Mouse (Mus musculus) MEL (cell line): ENCODE data around the gene Dbn1. TPM values are rescaled to one million over a fixed set of nuclear protein-coding genes. Genes with fewer than 3 reads are reported as not detected.
A peak's percentile ranks its signal among the peaks of the same experiment; 100 is the strongest.

Experiments used
- DNase-seq: peaks from one replicate; pipeline ENCODE4 v3.0.0; 2011; ENCODE audit warnings: low read depth, low spot score
- H3K27ac ChIP-seq: 2 replicates; pipeline ENCODE4 v1.5.1; 2012; ENCODE audit warnings: low read depth, mild to moderate bottlenecking, control low read depth, low read length, moderate library complexity; ENCODE audit not compliant: control insufficient read depth
- H3K27me3 ChIP-seq, 2 experiments: fragments of 150-350 bp in 1 of 2; sonication (generic) in 1 of 2; 2 replicates each; pipeline ENCODE4 v1.6.1; 2012; ENCODE audit warnings: low read length in 2 of 2, mild to moderate bottlenecking in 2 of 2, improper control_type of control experiment in 1 of 2, moderate library complexity in 1 of 2; ENCODE audit not compliant: insufficient read depth in 2 of 2, control insufficient read depth in 1 of 2
- H3K36me3 ChIP-seq, 2 experiments: 2 replicates each; pipeline ENCODE4 v1.6.1; 2012 to 2014; ENCODE audit warnings: low read length in 2 of 2, improper control_type of control experiment in 1 of 2, inconsistent platforms in 1 of 2, mild to moderate bottlenecking in 1 of 2; ENCODE audit not compliant: insufficient read depth in 2 of 2, control insufficient read depth in 1 of 2
- H3K4me1 ChIP-seq, 2 experiments: fragments of 150-350 bp in 1 of 2; sonication (generic) in 1 of 2; 2 replicates each; pipeline ENCODE4 v1.6.1; 2012; ENCODE audit warnings: low read length in 2 of 2, improper control_type of control experiment in 1 of 2, mild to moderate bottlenecking in 1 of 2; ENCODE audit not compliant: insufficient read depth in 2 of 2, control insufficient read depth in 1 of 2
- H3K4me3 ChIP-seq, 2 experiments: fragments of 150-350 bp in 1 of 2; sonication (generic) in 1 of 2; 2 replicates each; pipeline ENCODE4 v1.5.1; 2012; ENCODE audit warnings: low read depth in 2 of 2, low read length in 2 of 2, mild to moderate bottlenecking in 2 of 2, moderate library complexity in 2 of 2, control low read depth in 1 of 2, improper control_type of control experiment in 1 of 2; ENCODE audit not compliant: control insufficient read depth in 1 of 2, insufficient read depth in 1 of 2
- H3K79me2 ChIP-seq: 2 replicates; pipeline ENCODE4 v1.6.1; 2012; ENCODE audit warnings: mild to moderate bottlenecking, low read length, moderate library complexity; ENCODE audit not compliant: control insufficient read depth, poor library complexity, insufficient read depth
- H3K9ac ChIP-seq: 2 replicates; pipeline ENCODE4 v1.6.1; 2012; ENCODE audit warnings: low read depth, mild to moderate bottlenecking, control low read depth, low read length, moderate library complexity; ENCODE audit not compliant: control insufficient read depth, poor library complexity, severe bottlenecking
- H3K9me3 ChIP-seq: fragments of 150-350 bp; sonication (generic); replicated peaks from 2 replicates; pipeline ENCODE4 v1.6.1; 2012; ENCODE audit warnings: mild to moderate bottlenecking, low read length, improper control_type of control experiment, moderate library complexity; ENCODE audit not compliant: insufficient read depth
- BHLHE40 ChIP-seq: IDR thresholded peaks from 2 replicates; pipeline ENCODE4 v1.6.1; 2012; ENCODE audit warnings: low read depth, mild to moderate bottlenecking, inconsistent platforms, low read length, improper control_type of control experiment, borderline replicate concordance
- CTCF ChIP-seq, 3 experiments: IDR thresholded peaks in 2 of 3; conservative IDR thresholded peaks in 1 of 3; 2 replicates each; pipeline ENCODE4 v1.5.1; 2011 to 2012; ENCODE audit warnings: low read length in 3 of 3, low read depth in 2 of 3, mild to moderate bottlenecking in 2 of 3, improper control_type of control experiment in 1 of 3, inconsistent platforms in 1 of 3, mixed read lengths in 1 of 3, moderate library complexity in 1 of 3; ENCODE audit not compliant: control insufficient read depth in 1 of 3, insufficient read depth in 1 of 3, poor library complexity in 1 of 3, severe bottlenecking in 1 of 3
- ELF1 ChIP-seq: IDR thresholded peaks from 2 replicates; pipeline ENCODE4 v1.6.1; 2014; ENCODE audit warnings: low read depth, mild to moderate bottlenecking, inconsistent platforms, low read length, improper control_type of control experiment, moderate library complexity
- EP300 ChIP-seq, 2 experiments: IDR thresholded peaks; 2 replicates each; pipeline ENCODE4 v1.6.1; 2011; ENCODE audit warnings: improper control_type of control experiment in 2 of 2, low read length in 2 of 2, low read depth in 1 of 2, mild to moderate bottlenecking in 1 of 2
- JUND ChIP-seq: IDR thresholded peaks from 2 replicates; pipeline ENCODE4 v1.6.1; 2011; ENCODE audit warnings: low read depth, mild to moderate bottlenecking, improper control_type of control experiment, low read length
- MAFK ChIP-seq: IDR thresholded peaks from 2 replicates; pipeline ENCODE4 v1.6.1; 2011; ENCODE audit warnings: low read depth, mild to moderate bottlenecking, low read length, improper control_type of control experiment, borderline replicate concordance
- MAZ ChIP-seq: IDR thresholded peaks from 2 replicates; pipeline ENCODE4 v1.6.1; 2012; ENCODE audit warnings: low read depth, mild to moderate bottlenecking, inconsistent platforms, low read length, improper control_type of control experiment
- MEF2A ChIP-seq: IDR thresholded peaks from 2 replicates; pipeline ENCODE4 v1.6.1; 2014; ENCODE audit warnings: low read depth, mild to moderate bottlenecking, inconsistent platforms, low read length, improper control_type of control experiment; ENCODE audit not compliant: poor library complexity, insufficient replicate concordance, severe bottlenecking; ENCODE audit errors: extremely low read depth
- NELFE ChIP-seq: IDR thresholded peaks from 2 replicates; pipeline ENCODE4 v1.6.1; 2011; ENCODE audit warnings: low read depth, low read length, improper control_type of control experiment
- POLR2A ChIP-seq, 2 experiments: IDR thresholded peaks; 2 replicates each; pipeline ENCODE4 v1.6.1; 2011 to 2012; ENCODE audit warnings: low read length in 2 of 2, mild to moderate bottlenecking in 2 of 2, control low read depth in 1 of 2, improper control_type of control experiment in 1 of 2, low read depth in 1 of 2, moderate library complexity in 1 of 2; ENCODE audit not compliant: control insufficient read depth in 1 of 2, insufficient read depth in 1 of 2, poor library complexity in 1 of 2
- POLR2AphosphoS5 ChIP-seq: IDR thresholded peaks from 2 replicates; pipeline ENCODE4 v1.6.1; 2012; ENCODE audit warnings: low read depth, borderline replicate concordance, mild to moderate bottlenecking, inconsistent platforms, low read length, moderate library complexity, mixed read lengths
- SMC3 ChIP-seq: IDR thresholded peaks from 2 replicates; pipeline ENCODE4 v1.6.1; 2011; ENCODE audit warnings: low read depth, low read length, improper control_type of control experiment
- TAL1 ChIP-seq: IDR thresholded peaks from 2 replicates; pipeline ENCODE4 v1.6.1; 2012; ENCODE audit warnings: mild to moderate bottlenecking, inconsistent platforms, low read length, moderate library complexity, mixed read lengths
- UBTF ChIP-seq: IDR thresholded peaks from 2 replicates; pipeline ENCODE4 v1.6.1; 2012; ENCODE audit warnings: low read depth, mild to moderate bottlenecking, inconsistent platforms, low read length, improper control_type of control experiment, moderate library complexity, borderline replicate concordance; ENCODE audit not compliant: insufficient read depth
- USF2 ChIP-seq, 2 experiments: IDR thresholded peaks; 2 replicates each; pipeline ENCODE4 v1.6.1; 2011 to 2012; ENCODE audit warnings: improper control_type of control experiment in 2 of 2, low read length in 2 of 2, borderline replicate concordance in 1 of 2, inconsistent platforms in 1 of 2, low read depth in 1 of 2, mild to moderate bottlenecking in 1 of 2; ENCODE audit not compliant: insufficient read depth in 1 of 2
- ZKSCAN1 ChIP-seq: IDR thresholded peaks from 2 replicates; pipeline ENCODE4 v1.6.1; 2012; ENCODE audit warnings: low read depth, mild to moderate bottlenecking, inconsistent platforms, low read length, improper control_type of control experiment, moderate library complexity
- ZNF384 ChIP-seq: IDR thresholded peaks from 2 replicates; pipeline ENCODE4 v1.6.1; 2012; ENCODE audit warnings: low read depth, mild to moderate bottlenecking, inconsistent platforms, low read length, improper control_type of control experiment
- polyA plus RNA-seq, 2 experiments: library from polyadenylated mRNA; stranded (reverse) in 1 of 2; unstranded in 1 of 2; fragments of >175 nt in 1 of 2; fragments of >200 nt in 1 of 2; gene quantifications; 2 replicates each; pipeline versions ENCODE4 v1.2.1 to v1.2.4; 2012; ENCODE audit warnings: low replicate concordance in 2 of 2, low read depth in 1 of 2; ENCODE audit not compliant: insufficient read length in 2 of 2, insufficient read depth in 1 of 2, missing spikeins in 1 of 2
- total RNA-seq: library from RNA; depleted of rRNA; stranded (reverse); fragments of 300-350 nt; gene quantifications from 2 replicates; pipeline ENCODE4 v1.2.3, GENCODE M21; 2012

The Dbn1 gene
- total and polyA plus RNA-seq, 3 experiments, result 0.04 to 0.53 TPM; not detected in 1

DNA sequence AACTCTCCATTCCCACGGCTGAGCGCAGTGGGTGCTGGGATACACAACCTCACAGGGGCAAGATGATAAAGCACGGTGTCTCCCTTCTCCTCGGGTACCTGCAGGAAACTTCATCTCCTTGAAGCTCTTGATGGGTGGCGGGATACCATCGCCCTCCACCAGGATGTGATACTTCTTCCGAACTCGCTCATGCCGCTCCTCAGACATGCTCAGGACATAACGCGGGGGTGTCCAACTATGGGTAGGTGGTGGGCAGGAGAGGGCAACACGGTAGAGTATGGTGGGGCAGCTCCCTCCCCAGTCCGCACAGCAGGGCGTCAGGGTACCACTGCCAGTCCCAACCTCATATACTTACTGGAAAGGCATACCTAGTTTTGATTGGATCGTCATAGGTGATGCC is 47.3 kb upstream of the Dbn1 start:
- peaks cover 0 to 4% of the 10 kb centered on the region in 2 experiments; a peak in 2 of 4 replicates for H3K4me1 ChIP-seq
- no peak overlapping the region for H3K27ac ChIP-seq
- H3K27me3 ChIP-seq, result no peaks in the 10 kb centered on the region
- TF ChIP-seq SMC3, result no peak
- no peak for TF ChIP-seq ELF1
- no peak for TF ChIP-seq TAL1
- TF ChIP-seq USF2 (IDR thresholded peaks at IDR 0.05; ENCODE audit: borderline replicate concordance in 1 of 2, insufficient read depth in 1 of 2, low read depth in 1 of 2, low read length in 2 of 2), result no peak
- TF ChIP-seq MAZ, result no peak
- no peak for TF ChIP-seq ZKSCAN1
- TF ChIP-seq NELFE, result no peak
- TF ChIP-seq MEF2A, result no peak
- no peak for TF ChIP-seq ZNF384
- no peak for TF ChIP-seq BHLHE40
- no peak for TF ChIP-seq JUND
- TF ChIP-seq POLR2AphosphoS5, result no peak
- TF ChIP-seq POLR2A (IDR thresholded peaks at IDR 0.05; ENCODE audit: control insufficient read depth in 1 of 2, insufficient read depth in 1 of 2, low read depth in 1 of 2, low read length in 2 of 2, poor library complexity in 1 of 2), result no peak
- no peak for TF ChIP-seq UBTF
- no peak for TF ChIP-seq EP300 (IDR thresholded peaks at IDR 0.05; ENCODE audit: low read depth in 1 of 2, low read length in 2 of 2)
- no peak for DNase-seq
- H3K9ac ChIP-seq, result no peak overlapping the region
- 0 out of 4 replicates have a peak, but pooled peaks cover 0 to 2% of the 10 kb centered on the region in 2 experiments for H3K36me3 ChIP-seq
- H3K79me2 ChIP-seq, result peaks cover 7% of the 10 kb centered on the region
- peak overlapping the region in 1 of 2 experiments; percentile 75; a peak in 2 of 4 replicates for H3K4me3 ChIP-seq
- H3K9me3 ChIP-seq, result no peaks in the 10 kb centered on the region

DNA sequence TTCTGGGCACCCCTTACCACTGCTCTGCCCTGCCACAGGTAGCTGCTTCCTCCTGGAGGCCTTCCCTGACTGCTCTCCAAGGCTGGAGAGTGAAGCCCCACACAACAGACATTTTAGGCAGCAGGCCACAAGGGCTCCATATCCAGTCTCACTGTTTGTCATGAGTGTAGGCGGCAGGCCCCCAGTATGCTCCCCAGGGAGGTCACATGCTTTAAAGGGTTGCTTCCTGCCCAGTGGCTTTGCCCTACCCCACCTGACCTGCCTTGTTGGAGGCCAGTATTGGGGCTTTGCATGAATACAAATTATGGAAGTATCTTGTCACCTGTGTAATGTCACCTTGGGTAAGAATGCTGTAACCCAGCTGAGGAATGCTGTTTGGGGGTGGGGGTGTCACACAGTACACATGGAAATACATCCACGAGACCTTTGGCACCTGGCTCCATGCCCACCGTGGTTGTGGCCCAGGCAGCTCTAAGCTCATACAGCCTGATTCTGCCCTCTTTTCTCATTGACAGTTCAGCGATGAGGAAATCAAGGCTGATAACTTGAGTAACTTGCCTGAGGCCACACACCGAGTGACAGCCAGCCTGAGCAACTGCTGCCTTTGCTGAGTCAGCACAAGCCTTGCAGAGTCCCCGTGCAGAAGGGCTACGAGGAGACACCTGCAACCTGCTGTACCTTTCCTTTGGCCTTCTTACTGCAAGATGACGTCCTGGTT is 41.4 kb upstream of the Dbn1 start, which contains the start of gene Dok3:
Gene Dok3, minus strand, starts transcription at position 99 of the 718 bp plus-strand sequence.
- Histone ChIP-seq H3K4me3 (peak within 1 kb of the TSS in 1 of 2 experiments; percentile 11; a peak in 1 of 4 replicates), H3K36me3 (peaks cover 2 to 18% of the 10 kb centered on the region in 2 experiments; a peak in 3 of 4 replicates), H3K9me3 (no peaks in the 10 kb centered on the region), H3K4me1 (peaks cover 0 to 31% of the 10 kb centered on the region in 2 experiments; a peak in 3 of 4 replicates), H3K27ac (peak within 1 kb of the TSS; percentile 75), H3K9ac (peak within 1 kb of the TSS; percentile 56), H3K79me2 (no peaks in the 10 kb centered on the region), H3K27me3 (no peaks in the 10 kb centered on the region)
- peak; percentile 23 for DNase-seq
- TF ChIP-seq CTCF (IDR thresholded peaks at IDR 0.05 in 2 of 3, conservative IDR thresholded peaks at IDR 0.05 in 1 of 3; ENCODE audit: control insufficient read depth in 1 of 3, insufficient read depth in 1 of 3, low read depth in 2 of 3, low read length in 3 of 3, poor library complexity in 1 of 3, severe bottlenecking in 1 of 3) (no peak), MAFK (peak; percentile 85)
